Mouse (Mus musculus) thymus, adult 2 months (tissue): Measurements from ENCODE around the gene Sympk. TPM values are rescaled to one million over a fixed set of nuclear protein-coding genes. Genes with fewer than 3 reads are reported as not detected.

Experiments
- DNase-seq: peaks from one replicate; pipeline ENCODE4 v3.0.0; 2021
- H3K27ac ChIP-seq: fragments of 200-500 bp; 2 replicates; pipeline ENCODE4 v1.5.1; 2012; ENCODE audit warnings: low read length, control low read depth; ENCODE audit not compliant: control insufficient read depth, insufficient read depth
- H3K27me3 ChIP-seq: fragments of 200-500 bp; 2 replicates; pipeline ENCODE4 v1.6.1; 2012; ENCODE audit warnings: mild to moderate bottlenecking, low read length, moderate library complexity, mixed read lengths; ENCODE audit not compliant: control insufficient read depth, insufficient read depth
- H3K36me3 ChIP-seq: fragments of 200-500 bp; 2 replicates; pipeline ENCODE4 v1.6.1; 2012; ENCODE audit warnings: mild to moderate bottlenecking, low read length, moderate library complexity; ENCODE audit not compliant: control insufficient read depth, insufficient read depth
- H3K4me1 ChIP-seq: fragments of 200-500 bp; replicated peaks from 2 replicates; pipeline ENCODE4 v1.6.1; 2012; ENCODE audit warnings: low read length; ENCODE audit not compliant: control insufficient read depth, insufficient read depth
- H3K4me3 ChIP-seq: fragments of 200-500 bp; 2 replicates; pipeline ENCODE4 v1.5.1; 2012; ENCODE audit warnings: mild to moderate bottlenecking, low read length, control low read depth, moderate library complexity; ENCODE audit not compliant: control insufficient read depth, insufficient read depth
- CTCF ChIP-seq: fragments of 200-500 bp; IDR thresholded peaks from 2 replicates; pipeline ENCODE4 v1.5.1; 2012; ENCODE audit warnings: mild to moderate bottlenecking, control low read depth, low read length, moderate library complexity, borderline replicate concordance; ENCODE audit not compliant: control insufficient read depth, poor library complexity, insufficient read depth; ENCODE audit errors: extremely low read depth
- POLR2A ChIP-seq: fragments of 200-500 bp; IDR thresholded peaks from 2 replicates; pipeline ENCODE4 v1.6.1; 2012; ENCODE audit warnings: mild to moderate bottlenecking, low read length, control low read depth, moderate library complexity; ENCODE audit not compliant: control insufficient read depth, poor library complexity, insufficient read depth; ENCODE audit errors: extremely low read depth
- WGBS: fragments of 180-500 bp; shearing (Covaris S2); methylation state at CpG from one replicate; pipeline ENCODE4 v1.1.7; 2018; 5-methylcytosine and 5-hydroxymethylcytosine counted together
- polyA plus RNA-seq: library from polyadenylated mRNA; depleted of rRNA; stranded (reverse); fragments of >200 nt; gene quantifications from 2 replicates; pipeline ENCODE4 v1.2.3, GENCODE M21; 2012

The Sympk gene
- polyA plus RNA-seq, 1 experiment, result 150 TPM

GRCm38 (mm10) chr7:19094471-19094825, 70.3 kb downstream of the Sympk start, which contains the start of gene Six5:
TSS of gene Six5 (plus strand) at chr7:19094594.
- Histone ChIP-seq H3K27ac (peak within 1 kb of the TSS; percentile 48; the same call in 1 of the 2 replicates), H3K4me3 (peak within 1 kb of the TSS; percentile 79), H3K4me1 (peaks cover 26% of the 10 kb centered on the region), H3K36me3 (no peaks in the 10 kb centered on the region), H3K27me3 (peaks cover 18% of the 10 kb centered on the region)
- under 1% methylated on average over 35 of the region's 36 CpGs for WGBS
- DNase-seq, result peak; percentile 65
- TF ChIP-seq CTCF (no peak), POLR2A (no peak; the same call in 1 of the 2 replicates)

- peak; percentile 44 for DNase-seq
- no peak for TF ChIP-seq POLR2A
- TF ChIP-seq CTCF, result no peak; the same call in 1 of the 2 replicates
- Histone ChIP-seq H3K4me3 (peak overlapping the region; percentile 79), H3K27me3 (peaks cover 18% of the 10 kb centered on the region), H3K27ac (no peak overlapping the region), H3K4me1 (peaks cover 26% of the 10 kb centered on the region), H3K36me3 (no peaks in the 10 kb centered on the region)
- WGBS, result under 1% methylated on average over 87 of the region's 87 CpGs
Observed at GRCm38 (mm10) chr7:19094826-19095750, 70.9 kb downstream of the Sympk start.

DNA sequence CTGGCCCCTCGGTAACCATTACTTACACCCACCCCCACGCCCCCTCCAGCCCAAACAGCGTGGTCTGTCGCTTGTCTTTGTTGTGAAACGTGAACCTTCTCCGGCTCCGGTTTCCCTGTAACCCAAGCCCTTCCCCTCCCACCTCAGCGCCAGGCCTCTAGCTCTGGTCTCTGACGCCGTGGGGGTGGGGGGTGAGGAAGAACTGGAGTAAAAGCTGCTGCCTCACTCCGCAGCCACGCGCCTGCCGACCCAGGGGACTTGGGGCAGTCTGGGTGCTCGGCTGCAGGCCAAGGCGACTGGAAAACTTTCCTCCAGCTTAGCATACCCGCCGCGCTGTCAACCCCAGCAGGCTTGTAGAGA, 71.6 kb downstream of the Sympk start:
- Histone ChIP-seq H3K27ac (no peak overlapping the region), H3K4me1 (peaks cover 26% of the 10 kb centered on the region), H3K27me3 (peaks cover 18% of the 10 kb centered on the region), H3K36me3 (no peaks in the 10 kb centered on the region), H3K4me3 (peak overlapping the region; percentile 79; the same call in 1 of the 2 replicates)
- TF ChIP-seq POLR2A (no peak), CTCF (no peak)
- WGBS, result 9% methylated on average over 19 of the region's 19 CpGs
- DNase-seq, result no peak

DNA sequence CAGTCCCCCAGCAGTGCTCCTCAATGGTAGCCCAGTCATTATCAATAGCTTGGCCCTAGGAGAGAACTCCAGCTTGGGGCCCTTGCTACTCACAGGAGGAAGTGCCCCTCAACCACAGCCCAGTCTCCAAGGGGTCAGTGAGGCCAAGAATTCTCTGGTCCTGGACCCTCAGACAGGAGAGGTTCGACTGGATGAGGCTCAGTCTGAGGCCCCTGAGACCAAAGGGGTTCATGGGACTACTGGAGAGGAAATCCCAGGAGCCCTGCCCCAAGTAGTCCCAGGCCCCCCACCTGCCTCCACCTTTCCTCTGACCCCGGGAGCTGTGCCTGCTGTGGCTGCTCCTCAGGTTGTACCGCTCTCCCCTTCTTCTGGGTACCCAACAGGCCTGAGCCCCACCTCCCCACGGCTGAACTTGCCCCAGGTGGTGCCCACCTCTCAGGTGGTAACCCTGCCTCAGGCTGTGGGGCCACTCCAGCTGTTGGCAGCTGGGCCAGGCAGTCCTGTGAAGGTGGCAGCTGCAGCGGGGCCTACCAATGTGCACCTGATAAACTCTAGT, 72.3 kb downstream of the Sympk start:
- TF ChIP-seq POLR2A (no peak), CTCF (no peak)
- Histone ChIP-seq H3K4me1 (peaks cover 26% of the 10 kb centered on the region), H3K27ac (no peak overlapping the region), H3K4me3 (no peak overlapping the region), H3K27me3 (peaks cover 18% of the 10 kb centered on the region), H3K36me3 (no peaks in the 10 kb centered on the region)
- no peak for DNase-seq
- 86% methylated on average over 5 of the region's 5 CpGs for WGBS

- Histone ChIP-seq H3K27ac (no peak overlapping the region), H3K27me3 (peaks cover 18% of the 10 kb centered on the region), H3K4me1 (peaks cover 26% of the 10 kb centered on the region), H3K4me3 (no peak overlapping the region), H3K36me3 (no peaks in the 10 kb centered on the region)
- 94% methylated on average over 2 of the region's 2 CpGs for WGBS
- DNase-seq, result no peak
- TF ChIP-seq CTCF, result no peak
- TF ChIP-seq POLR2A, result no peak
Observed at GRCm38 (mm10) chr7:19097217-19097616, 73.0 kb downstream of the Sympk start.

DNA sequence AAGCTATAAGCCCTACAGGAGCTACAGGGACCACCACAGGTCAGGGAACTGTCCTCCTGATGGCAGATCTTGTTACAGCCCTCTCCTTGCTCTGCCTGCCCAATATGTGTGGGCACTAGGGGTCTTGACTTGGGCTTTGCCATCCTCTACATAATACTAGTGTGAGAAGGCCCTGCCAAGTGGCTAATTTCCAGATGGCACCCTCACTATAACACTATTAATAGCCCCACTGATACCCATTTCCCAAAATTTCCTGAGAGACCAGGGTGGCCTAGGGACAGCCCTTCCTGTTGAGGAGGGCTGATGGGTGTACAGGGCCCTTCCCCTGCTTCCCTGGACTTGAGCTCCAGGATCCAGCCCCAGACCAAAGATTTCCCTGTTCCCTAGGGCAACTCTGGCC, 73.7 kb downstream of the Sympk start:
- DNase-seq, result no peak
- Histone ChIP-seq H3K4me1 (peaks cover 20% of the 10 kb centered on the region), H3K36me3 (no peaks in the 10 kb centered on the region), H3K27me3 (peaks cover 11% of the 10 kb centered on the region), H3K4me3 (no peak overlapping the region), H3K27ac (no peak overlapping the region)
- no peak for TF ChIP-seq POLR2A
- no peak for TF ChIP-seq CTCF
